Mouse (Mus musculus) cerebellum, adult 2 months (tissue): ENCODE results near the gene Utp6.

ENCODE experiments used
- CTCF ChIP-seq: fragments of 200-500 bp; IDR thresholded peaks from 2 replicates; pipeline ENCODE4 v1.5.1; 2011; ENCODE audit warnings: low read depth, mild to moderate bottlenecking, control low read depth, low read length, moderate library complexity, borderline replicate concordance; ENCODE audit not compliant: insufficient read depth
- POLR2A ChIP-seq: fragments of 200-500 bp; IDR thresholded peaks from 2 replicates; pipeline ENCODE4 v1.6.1; 2011; ENCODE audit warnings: low read length, control low read depth, borderline replicate concordance; ENCODE audit not compliant: insufficient read depth

DNA sequence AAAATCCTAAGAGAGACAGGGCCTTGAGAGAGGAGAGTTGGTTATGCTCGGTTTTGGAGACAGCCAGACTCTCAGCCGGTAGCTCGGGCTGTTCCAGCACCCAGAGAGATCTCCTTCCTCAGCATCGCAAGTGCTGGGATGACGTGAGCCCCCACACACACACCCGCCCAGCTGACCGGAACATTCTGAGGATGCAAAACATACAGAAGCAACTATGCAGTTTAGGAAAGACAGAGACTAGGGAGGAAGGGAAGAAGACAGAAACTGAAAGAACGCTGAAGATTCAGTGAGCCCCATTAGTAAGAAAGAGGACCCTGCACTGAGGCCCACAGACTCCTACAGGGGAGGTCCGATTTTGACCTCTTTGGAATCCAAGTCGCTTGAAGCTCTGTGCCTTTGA lies 5.6 kb upstream of the Utp6 start:
- TF ChIP-seq POLR2A (no peak), CTCF (no peak)
